Mouse (Mus musculus) MEL (cell line): ENCODE results near the gene Ercc6. TPM values are rescaled to one million over a fixed set of nuclear protein-coding genes. Genes with fewer than 3 reads are reported as not detected.

Experiments
- DNase-seq: peaks from one replicate; pipeline ENCODE4 v3.0.0; 2011; ENCODE audit warnings: low read depth, low spot score
- H3K27ac ChIP-seq: 2 replicates; pipeline ENCODE4 v1.5.1; 2012; ENCODE audit warnings: low read depth, mild to moderate bottlenecking, control low read depth, low read length, moderate library complexity; ENCODE audit not compliant: control insufficient read depth
- H3K27me3 ChIP-seq, 2 experiments: fragments of 150-350 bp in 1 of 2; sonication (generic) in 1 of 2; 2 replicates each; pipeline ENCODE4 v1.6.1; 2012; ENCODE audit warnings: low read length in 2 of 2, mild to moderate bottlenecking in 2 of 2, improper control_type of control experiment in 1 of 2, moderate library complexity in 1 of 2; ENCODE audit not compliant: insufficient read depth in 2 of 2, control insufficient read depth in 1 of 2
- H3K36me3 ChIP-seq, 2 experiments: 2 replicates each; pipeline ENCODE4 v1.6.1; 2012 to 2014; ENCODE audit warnings: low read length in 2 of 2, improper control_type of control experiment in 1 of 2, inconsistent platforms in 1 of 2, mild to moderate bottlenecking in 1 of 2; ENCODE audit not compliant: insufficient read depth in 2 of 2, control insufficient read depth in 1 of 2
- H3K4me1 ChIP-seq, 2 experiments: fragments of 150-350 bp in 1 of 2; sonication (generic) in 1 of 2; 2 replicates each; pipeline ENCODE4 v1.6.1; 2012; ENCODE audit warnings: low read length in 2 of 2, improper control_type of control experiment in 1 of 2, mild to moderate bottlenecking in 1 of 2; ENCODE audit not compliant: insufficient read depth in 2 of 2, control insufficient read depth in 1 of 2
- H3K4me3 ChIP-seq, 2 experiments: fragments of 150-350 bp in 1 of 2; sonication (generic) in 1 of 2; 2 replicates each; pipeline ENCODE4 v1.5.1; 2012; ENCODE audit warnings: low read depth in 2 of 2, low read length in 2 of 2, mild to moderate bottlenecking in 2 of 2, moderate library complexity in 2 of 2, control low read depth in 1 of 2, improper control_type of control experiment in 1 of 2; ENCODE audit not compliant: control insufficient read depth in 1 of 2, insufficient read depth in 1 of 2
- H3K79me2 ChIP-seq: 2 replicates; pipeline ENCODE4 v1.6.1; 2012; ENCODE audit warnings: mild to moderate bottlenecking, low read length, moderate library complexity; ENCODE audit not compliant: control insufficient read depth, poor library complexity, insufficient read depth
- H3K9ac ChIP-seq: 2 replicates; pipeline ENCODE4 v1.6.1; 2012; ENCODE audit warnings: low read depth, mild to moderate bottlenecking, control low read depth, low read length, moderate library complexity; ENCODE audit not compliant: control insufficient read depth, poor library complexity, severe bottlenecking
- H3K9me3 ChIP-seq: fragments of 150-350 bp; sonication (generic); replicated peaks from 2 replicates; pipeline ENCODE4 v1.6.1; 2012; ENCODE audit warnings: mild to moderate bottlenecking, low read length, improper control_type of control experiment, moderate library complexity; ENCODE audit not compliant: insufficient read depth
- BHLHE40 ChIP-seq: IDR thresholded peaks from 2 replicates; pipeline ENCODE4 v1.6.1; 2012; ENCODE audit warnings: low read depth, mild to moderate bottlenecking, inconsistent platforms, low read length, improper control_type of control experiment, borderline replicate concordance
- CHD1 ChIP-seq: IDR thresholded peaks from 2 replicates; pipeline ENCODE4 v1.6.1; 2012; ENCODE audit warnings: low read depth, mild to moderate bottlenecking, inconsistent platforms, low read length, improper control_type of control experiment
- CHD2 ChIP-seq: IDR thresholded peaks from 2 replicates; pipeline ENCODE4 v1.6.1; 2011; ENCODE audit warnings: low read length, improper control_type of control experiment
- CTCF ChIP-seq, 3 experiments: IDR thresholded peaks in 2 of 3; conservative IDR thresholded peaks in 1 of 3; 2 replicates each; pipeline ENCODE4 v1.5.1; 2011 to 2012; ENCODE audit warnings: low read length in 3 of 3, low read depth in 2 of 3, mild to moderate bottlenecking in 2 of 3, improper control_type of control experiment in 1 of 3, inconsistent platforms in 1 of 3, mixed read lengths in 1 of 3, moderate library complexity in 1 of 3; ENCODE audit not compliant: control insufficient read depth in 1 of 3, insufficient read depth in 1 of 3, poor library complexity in 1 of 3, severe bottlenecking in 1 of 3
- EP300 ChIP-seq, 2 experiments: IDR thresholded peaks; 2 replicates each; pipeline ENCODE4 v1.6.1; 2011; ENCODE audit warnings: improper control_type of control experiment in 2 of 2, low read length in 2 of 2, low read depth in 1 of 2, mild to moderate bottlenecking in 1 of 2
- ETS1 ChIP-seq: IDR thresholded peaks from 2 replicates; pipeline ENCODE4 v1.6.1; 2012; ENCODE audit warnings: low read depth, mild to moderate bottlenecking, inconsistent platforms, low read length, improper control_type of control experiment, moderate library complexity
- HCFC1 ChIP-seq: IDR thresholded peaks from 2 replicates; pipeline ENCODE4 v1.6.1; 2012; ENCODE audit warnings: low read depth, mild to moderate bottlenecking, inconsistent platforms, low read length, improper control_type of control experiment, moderate library complexity
- KAT2A ChIP-seq: conservative IDR thresholded peaks from 2 replicates; pipeline ENCODE4 v1.6.1; 2012; ENCODE audit warnings: low read depth, low read length, improper control_type of control experiment, inconsistent platforms
- MAFK ChIP-seq: IDR thresholded peaks from 2 replicates; pipeline ENCODE4 v1.6.1; 2011; ENCODE audit warnings: low read depth, mild to moderate bottlenecking, low read length, improper control_type of control experiment, borderline replicate concordance
- MAZ ChIP-seq: IDR thresholded peaks from 2 replicates; pipeline ENCODE4 v1.6.1; 2012; ENCODE audit warnings: low read depth, mild to moderate bottlenecking, inconsistent platforms, low read length, improper control_type of control experiment
- MEF2A ChIP-seq: IDR thresholded peaks from 2 replicates; pipeline ENCODE4 v1.6.1; 2014; ENCODE audit warnings: low read depth, mild to moderate bottlenecking, inconsistent platforms, low read length, improper control_type of control experiment; ENCODE audit not compliant: poor library complexity, insufficient replicate concordance, severe bottlenecking; ENCODE audit errors: extremely low read depth
- MXI1 ChIP-seq: IDR thresholded peaks from 2 replicates; pipeline ENCODE4 v1.6.1; 2011; ENCODE audit warnings: mild to moderate bottlenecking, low read depth, low read length, improper control_type of control experiment
- MYC ChIP-seq: IDR thresholded peaks from 2 replicates; pipeline ENCODE4 v1.6.1; 2011; ENCODE audit warnings: low read depth, mild to moderate bottlenecking, low read length, improper control_type of control experiment, moderate library complexity
- RAD21 ChIP-seq: IDR thresholded peaks from 2 replicates; pipeline ENCODE4 v1.6.1; 2011; ENCODE audit warnings: mild to moderate bottlenecking, low read depth, low read length, improper control_type of control experiment
- SIN3A ChIP-seq: IDR thresholded peaks from 2 replicates; pipeline ENCODE4 v1.6.1; 2012; ENCODE audit warnings: low read length, improper control_type of control experiment, inconsistent platforms
- SMC3 ChIP-seq: IDR thresholded peaks from 2 replicates; pipeline ENCODE4 v1.6.1; 2011; ENCODE audit warnings: low read depth, low read length, improper control_type of control experiment
- TBP ChIP-seq: IDR thresholded peaks from 2 replicates; pipeline ENCODE4 v1.8.0; 2011; ENCODE audit warnings: low read depth, low read length, improper control_type of control experiment
- UBTF ChIP-seq: IDR thresholded peaks from 2 replicates; pipeline ENCODE4 v1.6.1; 2012; ENCODE audit warnings: low read depth, mild to moderate bottlenecking, inconsistent platforms, low read length, improper control_type of control experiment, moderate library complexity, borderline replicate concordance; ENCODE audit not compliant: insufficient read depth
- USF2 ChIP-seq, 2 experiments: IDR thresholded peaks; 2 replicates each; pipeline ENCODE4 v1.6.1; 2011 to 2012; ENCODE audit warnings: improper control_type of control experiment in 2 of 2, low read length in 2 of 2, borderline replicate concordance in 1 of 2, inconsistent platforms in 1 of 2, low read depth in 1 of 2, mild to moderate bottlenecking in 1 of 2; ENCODE audit not compliant: insufficient read depth in 1 of 2
- polyA plus RNA-seq, 2 experiments: library from polyadenylated mRNA; stranded (reverse) in 1 of 2; unstranded in 1 of 2; fragments of >175 nt in 1 of 2; fragments of >200 nt in 1 of 2; gene quantifications; 2 replicates each; pipeline versions ENCODE4 v1.2.1 to v1.2.4; 2012; ENCODE audit warnings: low replicate concordance in 2 of 2, low read depth in 1 of 2; ENCODE audit not compliant: insufficient read length in 2 of 2, insufficient read depth in 1 of 2, missing spikeins in 1 of 2
- total RNA-seq: library from RNA; depleted of rRNA; stranded (reverse); fragments of 300-350 nt; gene quantifications from 2 replicates; pipeline ENCODE4 v1.2.3, GENCODE M21; 2012

Ercc6 gene
- total and polyA plus RNA-seq, 3 experiments: 15.1 to 186 (median 15.4) TPM

- TF ChIP-seq HCFC1 (no peak), CHD1 (no peak), USF2 (IDR thresholded peaks at IDR 0.05; ENCODE audit: borderline replicate concordance in 1 of 2, insufficient read depth in 1 of 2, low read depth in 1 of 2, low read length in 2 of 2) (no peak), EP300 (IDR thresholded peaks at IDR 0.05; ENCODE audit: low read depth in 1 of 2, low read length in 2 of 2) (no peak), MXI1 (no peak), CTCF (IDR thresholded peaks at IDR 0.05 in 2 of 3, conservative IDR thresholded peaks at IDR 0.05 in 1 of 3; ENCODE audit: control insufficient read depth in 1 of 3, insufficient read depth in 1 of 3, low read depth in 2 of 3, low read length in 3 of 3, poor library complexity in 1 of 3, severe bottlenecking in 1 of 3) (no peak), MEF2A (no peak), ETS1 (no peak), CHD2 (no peak)
- TF ChIP-seq, all 39 proteins: peak for 0
- H3K36me3 ChIP-seq: peaks cover 0 to 11% of the 10 kb centered on the region in 2 experiments; a peak in 2 of 4 replicates
Observed at GRCm38 (mm10) chr14:32536763-32537162, 23.4 kb downstream of the Ercc6 start.

DNA sequence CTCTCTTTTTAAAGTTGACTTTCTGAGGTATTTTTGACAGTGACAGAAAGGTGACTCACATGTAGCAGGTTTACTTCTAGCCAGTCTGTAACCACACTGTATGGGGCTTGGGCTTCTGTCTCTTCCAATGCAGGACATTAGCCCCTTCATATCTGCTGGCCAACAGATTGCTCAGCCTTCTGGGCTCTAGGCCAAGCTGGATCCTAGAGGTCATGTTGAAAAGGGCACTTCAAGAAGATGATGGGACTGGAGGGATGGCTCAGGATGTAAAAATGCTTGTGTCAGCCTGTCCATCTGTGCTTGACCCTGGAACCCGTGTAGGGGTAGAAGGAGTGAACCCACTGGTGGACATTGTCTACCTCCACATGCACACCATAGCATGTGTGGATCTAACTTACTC is 24.8 kb downstream of the Ercc6 start:
- Histone ChIP-seq H3K27me3 (no peaks in the 10 kb centered on the region), H3K9ac (no peak overlapping the region), H3K4me1 (no peaks in the 10 kb centered on the region), H3K36me3 (peaks cover 0 to 15% of the 10 kb centered on the region in 2 experiments; a peak in 2 of 4 replicates), H3K79me2 (peaks cover 1% of the 10 kb centered on the region; the same call in 1 of the 2 replicates), H3K27ac (no peak overlapping the region), H3K9me3 (no peaks in the 10 kb centered on the region), H3K4me3 (no peak overlapping the region)
- TF ChIP-seq KAT2A (no peak), BHLHE40 (no peak), SIN3A (no peak), UBTF (no peak)
- no peak for DNase-seq

More at GRCm38 (mm10) chr14:32536763-32537162, 23.4 kb downstream of the Ercc6 start:
- Histone ChIP-seq H3K9ac (no peak overlapping the region), H3K27ac (no peak overlapping the region), H3K4me1 (no peaks in the 10 kb centered on the region), H3K4me3 (no peak overlapping the region), H3K79me2 (peaks cover 1% of the 10 kb centered on the region; the same call in 1 of the 2 replicates), H3K27me3 (no peaks in the 10 kb centered on the region), H3K9me3 (no peaks in the 10 kb centered on the region)
- no peak for DNase-seq

DNA sequence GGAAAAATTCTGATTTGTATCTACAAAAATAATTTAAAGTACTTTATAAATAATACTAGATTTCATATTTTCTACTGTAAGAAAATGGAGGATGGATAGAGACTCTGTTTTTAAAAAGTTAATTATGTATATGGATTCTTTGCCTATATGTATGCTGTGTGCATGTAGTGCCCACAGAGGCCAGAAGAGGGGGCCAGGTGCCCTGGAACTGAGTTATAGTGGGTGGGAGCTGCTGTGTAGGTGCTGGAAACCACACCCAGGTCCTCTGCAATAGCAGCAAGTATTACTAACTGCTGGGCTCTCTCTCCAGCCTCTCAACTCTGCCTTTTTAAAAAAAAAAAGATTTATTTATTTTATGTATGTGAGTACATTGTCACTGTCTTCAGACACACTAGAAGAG is 29.8 kb downstream of the Ercc6 start:
- peak; percentile 52 for DNase-seq
- Histone ChIP-seq H3K27me3 (no peaks in the 10 kb centered on the region), H3K4me1 (no peaks in the 10 kb centered on the region), H3K79me2 (peaks cover under 1% of the 10 kb centered on the region; the same call in 1 of the 2 replicates), H3K9ac (no peak overlapping the region), H3K4me3 (no peak overlapping the region), H3K36me3 (peaks cover 0 to 22% of the 10 kb centered on the region in 2 experiments; a peak in 2 of 4 replicates), H3K9me3 (no peaks in the 10 kb centered on the region), H3K27ac (no peak overlapping the region)
- TF ChIP-seq MAZ (no peak), CTCF (IDR thresholded peaks at IDR 0.05 in 2 of 3, conservative IDR thresholded peaks at IDR 0.05 in 1 of 3; ENCODE audit: control insufficient read depth in 1 of 3, insufficient read depth in 1 of 3, low read depth in 2 of 3, low read length in 3 of 3, poor library complexity in 1 of 3, severe bottlenecking in 1 of 3) (peak; percentile 19 to 47 (median 43); a peak in 5 of 6 replicates), SMC3 (peak; percentile 12; the same call in 1 of the 2 replicates), MYC (no peak), TBP (no peak), RAD21 (peak; percentile 11), MAFK (no peak)
